Mouse (Mus musculus) midbrain, embryonic 16.5 days (tissue): ENCODE results near the gene Cd72. TPM values are rescaled to one million over a fixed set of nuclear protein-coding genes. Genes with fewer than 3 reads are reported as not detected.
A peak's percentile ranks its signal among the peaks of the same experiment; 100 is the strongest.

Experiments used
- ATAC-seq: fragments of 200-750 bp; cut with Nextera tagmentation; 2 replicates; pipeline ENCODE4 v1.8.0; 2017; ENCODE audit warnings: moderate TSS enrichment
- H3K27ac ChIP-seq: fragments of 300-500 bp; sonication (generic); 2 replicates; pipeline ENCODE4 v1.5.1; 2014; ENCODE audit warnings: mild to moderate bottlenecking, low read length, mixed read lengths
- H3K27me3 ChIP-seq: fragments of 300-500 bp; sonication (generic); 2 replicates; pipeline ENCODE4 v1.6.1; 2014; ENCODE audit warnings: low read depth, low read length, mixed read lengths; ENCODE audit not compliant: control insufficient read depth, insufficient read depth
- H3K36me3 ChIP-seq: fragments of 300-500 bp; sonication (generic); 2 replicates; pipeline ENCODE4 v1.6.1; 2014; ENCODE audit warnings: mild to moderate bottlenecking, low read length, moderate library complexity, mixed read lengths; ENCODE audit not compliant: control insufficient read depth, insufficient read depth
- H3K4me1 ChIP-seq: fragments of 300-500 bp; sonication (generic); 2 replicates; pipeline ENCODE4 v1.6.1; 2014; ENCODE audit warnings: mild to moderate bottlenecking, low read length, mixed read lengths; ENCODE audit not compliant: control insufficient read depth, insufficient read depth
- H3K4me2 ChIP-seq: fragments of 300-500 bp; sonication (generic); 2 replicates; pipeline ENCODE4 v1.6.1; 2014; ENCODE audit warnings: mild to moderate bottlenecking, low read length, mixed read lengths
- H3K4me3 ChIP-seq: fragments of 300-500 bp; sonication (generic); 2 replicates; pipeline ENCODE4 v1.5.1; 2014; ENCODE audit warnings: low read depth, mild to moderate bottlenecking, low read length, moderate library complexity, mixed read lengths
- H3K9ac ChIP-seq: fragments of 300-500 bp; sonication (generic); 2 replicates; pipeline ENCODE4 v1.6.1; 2014; ENCODE audit warnings: low read depth, low read length, mixed read lengths
- H3K9me3 ChIP-seq: fragments of 300-500 bp; sonication (generic); replicated peaks from 2 replicates; pipeline ENCODE4 v1.6.1; 2014; ENCODE audit warnings: mild to moderate bottlenecking, low read length, mixed read lengths; ENCODE audit not compliant: control insufficient read depth, poor library complexity, severe bottlenecking
- WGBS: fragments of 180-500 bp; shearing (Covaris S2); extraction: QIAGEN DNeasy Blood & Tissue Kit; methylation state at CpG from one replicate; pipeline ENCODE4 v1.1.7; 2014; 5-methylcytosine and 5-hydroxymethylcytosine counted together
- polyA plus RNA-seq: library from polyadenylated mRNA; unstranded; fragments of >200 nt; fragmentation: Nextera tagmentation; extraction: Ambion mirVana; gene quantifications from 2 replicates; pipeline ENCODE4 v1.2.1, GENCODE M21; 2015

The Cd72 gene
- polyA plus RNA-seq, 1 experiment from 2014 or later: 5.0 TPM

DNA sequence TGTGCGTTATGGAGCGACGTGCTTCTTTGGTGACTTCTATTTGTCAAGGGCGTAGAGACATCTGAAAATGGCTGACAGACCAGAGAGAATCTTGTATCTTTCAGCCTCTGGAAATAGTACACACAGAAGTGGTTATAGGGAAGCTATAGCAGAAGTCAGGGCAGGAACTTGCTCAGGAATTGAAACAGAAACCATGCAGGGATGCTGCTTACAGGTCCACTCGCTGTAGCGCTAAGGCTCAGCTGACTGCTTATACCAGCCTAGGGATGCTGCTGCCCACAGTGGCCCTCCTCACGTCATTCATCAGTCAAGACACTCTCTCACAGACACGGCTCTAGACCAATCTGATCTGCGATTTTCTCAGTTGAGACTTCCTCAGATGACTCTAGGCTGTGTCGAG lies 15.9 kb upstream of the Cd72 start:
- H3K27me3 ChIP-seq: no peaks in the 10 kb centered on the region
- no peak overlapping the region for H3K4me3 ChIP-seq
- no peaks in the 10 kb centered on the region for H3K36me3 ChIP-seq
- WGBS: 95% methylated on average over 10 of the region's 10 CpGs
- ATAC-seq: no peak
- no peak overlapping the region for H3K4me2 ChIP-seq
- H3K9me3 ChIP-seq: no peaks in the 10 kb centered on the region
- no peaks in the 10 kb centered on the region for H3K4me1 ChIP-seq
- H3K27ac ChIP-seq: no peak overlapping the region
- no peak overlapping the region for H3K9ac ChIP-seq

DNA sequence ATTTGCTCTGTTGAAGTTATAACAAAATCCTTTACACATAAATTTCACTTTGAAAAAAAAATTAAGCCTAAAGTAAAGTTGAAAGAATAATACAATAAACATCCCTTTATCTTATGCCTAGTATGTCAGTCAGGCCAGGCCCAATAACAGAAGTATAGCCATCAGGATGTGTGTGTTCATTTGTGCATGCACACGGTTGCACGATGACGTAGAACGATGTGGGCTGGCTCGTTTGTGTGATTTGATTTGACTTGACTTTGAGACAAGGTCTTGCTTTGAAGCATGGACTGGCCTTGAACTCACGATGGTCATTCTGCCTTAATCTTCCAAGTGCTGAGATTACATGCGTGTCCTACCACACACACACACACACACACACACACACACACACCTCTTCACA lies 12.4 kb upstream of the Cd72 start:
- H3K27ac ChIP-seq: no peak overlapping the region
- no peak for ATAC-seq
- no peak overlapping the region for H3K4me2 ChIP-seq
- H3K36me3 ChIP-seq: no peaks in the 10 kb centered on the region
- no peak overlapping the region for H3K9ac ChIP-seq
- no peaks in the 10 kb centered on the region for H3K4me1 ChIP-seq
- H3K27me3 ChIP-seq: no peaks in the 10 kb centered on the region
- 91% methylated on average over 7 of the region's 7 CpGs for WGBS
- H3K9me3 ChIP-seq: no peaks in the 10 kb centered on the region
- no peak overlapping the region for H3K4me3 ChIP-seq

DNA sequence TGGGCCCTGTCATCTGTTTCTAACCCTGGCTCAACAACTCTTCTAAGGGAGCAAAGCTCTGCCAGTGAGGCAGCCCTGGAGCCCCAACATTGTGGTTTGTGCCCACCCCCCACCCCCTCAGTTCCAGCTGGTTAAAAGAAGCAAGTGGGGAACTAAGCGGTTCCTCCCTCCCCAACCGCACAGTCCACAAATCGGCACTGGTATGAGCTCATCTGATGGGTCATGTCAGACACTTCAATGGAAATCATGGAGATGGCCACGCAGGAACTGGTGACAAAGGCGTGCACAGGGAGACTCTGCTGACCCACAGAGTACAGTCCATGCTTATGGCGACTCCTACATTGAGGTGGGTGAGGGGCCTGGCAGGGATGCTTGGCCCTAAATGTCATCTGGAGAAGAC lies 11.5 kb upstream of the Cd72 start:
- H3K4me3 ChIP-seq: no peak overlapping the region
- no peak overlapping the region for H3K27ac ChIP-seq
- no peak overlapping the region for H3K9ac ChIP-seq
- WGBS: 90% methylated on average over 6 of the region's 6 CpGs
- no peak for ATAC-seq
- no peaks in the 10 kb centered on the region for H3K27me3 ChIP-seq
- no peaks in the 10 kb centered on the region for H3K9me3 ChIP-seq
- no peaks in the 10 kb centered on the region for H3K4me1 ChIP-seq
- H3K4me2 ChIP-seq: no peak overlapping the region
- no peaks in the 10 kb centered on the region for H3K36me3 ChIP-seq

DNA sequence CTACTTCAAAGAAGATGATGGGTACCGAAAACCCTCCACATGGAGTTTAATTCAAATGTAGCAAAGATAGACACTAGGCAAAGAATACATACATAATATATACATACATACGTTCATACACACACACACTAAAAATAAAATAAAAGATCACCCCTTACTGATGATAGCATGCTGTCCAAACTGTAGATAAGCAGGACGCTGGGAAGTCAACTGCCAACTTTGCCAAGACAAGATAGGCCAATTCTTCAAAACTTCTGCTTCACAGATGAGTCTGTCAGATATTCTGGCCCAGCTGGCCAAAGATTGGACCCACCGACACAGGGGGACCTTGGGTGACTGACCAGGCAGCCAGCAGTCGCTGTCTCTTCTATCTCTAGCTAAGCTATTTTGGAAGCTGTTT lies 8.7 kb upstream of the Cd72 start:
- Histone ChIP-seq H3K36me3 (no peaks in the 10 kb centered on the region), H3K4me1 (no peaks in the 10 kb centered on the region), H3K4me3 (no peak overlapping the region), H3K27ac (no peak overlapping the region), H3K4me2 (no peak overlapping the region), H3K27me3 (no peaks in the 10 kb centered on the region), H3K9ac (no peak overlapping the region), H3K9me3 (no peaks in the 10 kb centered on the region)
- WGBS: 91% methylated on average over 5 of the region's 5 CpGs
- no peak for ATAC-seq

DNA sequence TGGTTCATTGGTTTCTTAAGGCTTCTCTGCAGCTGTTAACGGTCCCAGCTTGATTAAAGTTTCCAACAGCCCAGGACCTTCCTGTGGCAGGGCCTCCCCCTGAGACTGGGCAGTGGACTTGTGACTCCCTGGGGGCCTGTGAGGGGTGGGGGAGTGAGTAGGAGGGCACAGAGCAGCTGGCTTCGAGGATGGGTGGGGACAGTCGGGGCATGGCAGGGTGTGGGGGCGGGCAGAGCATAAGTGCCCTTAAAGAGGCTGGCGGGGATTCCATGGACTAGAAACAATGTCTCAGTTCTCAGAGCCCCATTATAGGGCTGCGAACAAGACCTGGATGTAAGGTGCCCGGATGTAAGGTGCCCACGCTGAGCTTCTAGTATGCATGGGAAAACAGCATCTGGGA lies 2.7 kb upstream of the Cd72 start:
- H3K4me3 ChIP-seq: no peak overlapping the region
- H3K4me2 ChIP-seq: no peak overlapping the region
- H3K9me3 ChIP-seq: no peaks in the 10 kb centered on the region
- no peaks in the 10 kb centered on the region for H3K36me3 ChIP-seq
- H3K9ac ChIP-seq: no peak overlapping the region
- ATAC-seq: no peak
- H3K27me3 ChIP-seq: peaks cover 3% of the 10 kb centered on the region; the same call in 1 of the 2 replicates
- WGBS: 20% methylated on average over 8 of the region's 8 CpGs
- no peak overlapping the region for H3K27ac ChIP-seq
- peaks cover 7% of the 10 kb centered on the region for H3K4me1 ChIP-seq

DNA sequence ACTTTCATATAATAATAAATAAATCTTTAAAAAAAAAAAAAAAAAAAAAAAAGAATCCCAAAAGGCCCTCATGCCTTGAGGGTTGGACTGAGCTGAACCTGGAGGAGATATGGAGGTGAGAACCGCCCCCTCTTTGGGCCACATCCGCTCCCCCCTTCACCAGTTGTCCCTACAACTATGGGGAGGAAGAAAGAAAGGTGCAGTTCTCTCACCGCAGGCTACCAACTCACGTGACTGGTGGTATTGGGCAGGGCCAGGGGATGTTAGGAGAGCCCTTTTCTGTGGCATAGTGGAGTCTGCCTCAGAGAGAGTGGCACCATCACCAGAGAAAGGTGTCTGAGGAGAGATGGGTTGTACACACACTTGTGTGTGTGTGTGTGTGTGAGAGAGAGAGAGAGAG lies 2.0 kb upstream of the Cd72 start:
- H3K27me3 ChIP-seq: peaks cover 3% of the 10 kb centered on the region; the same call in 1 of the 2 replicates
- no peak overlapping the region for H3K4me3 ChIP-seq
- H3K27ac ChIP-seq: no peak overlapping the region
- H3K4me2 ChIP-seq: no peak overlapping the region
- no peaks in the 10 kb centered on the region for H3K9me3 ChIP-seq
- no peak overlapping the region for H3K9ac ChIP-seq
- WGBS: 30% methylated on average over 4 of the region's 4 CpGs
- peaks cover 7% of the 10 kb centered on the region for H3K4me1 ChIP-seq
- H3K36me3 ChIP-seq: no peaks in the 10 kb centered on the region
- no peak for ATAC-seq

DNA sequence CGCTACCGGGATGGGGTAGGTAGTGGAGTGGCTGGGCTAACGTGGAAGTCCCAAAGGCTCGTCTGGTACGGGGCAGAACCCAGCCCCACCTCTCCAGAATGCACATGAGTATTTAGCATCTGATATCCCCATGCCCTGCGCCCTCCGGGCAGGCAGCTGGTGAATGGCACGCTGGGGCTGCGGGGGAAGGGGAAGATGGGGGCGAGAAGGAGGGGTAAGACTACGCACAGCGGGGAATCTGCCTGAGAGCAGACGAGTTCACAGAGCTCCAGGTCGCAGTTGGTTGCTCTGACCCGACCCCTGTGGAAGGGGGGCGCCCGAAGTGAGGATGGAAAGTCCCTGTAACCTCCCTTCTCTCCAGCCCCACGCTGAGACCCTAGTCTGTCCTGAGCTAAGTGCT lies 1.0 kb downstream of the Cd72 start:
- H3K27me3 ChIP-seq: peaks cover 3% of the 10 kb centered on the region; the same call in 1 of the 2 replicates
- no peak overlapping the region for H3K4me3 ChIP-seq
- ATAC-seq: no peak
- WGBS: 0% methylated on average over 15 of the region's 18 CpGs
- no peak overlapping the region for H3K27ac ChIP-seq
- H3K4me1 ChIP-seq: peaks cover 7% of the 10 kb centered on the region
- H3K9me3 ChIP-seq: no peaks in the 10 kb centered on the region
- H3K4me2 ChIP-seq: peak overlapping the region; percentile 42
- 0 out of 2 replicates have a peak, but pooled peaks cover 2% of the 10 kb centered on the region for H3K36me3 ChIP-seq
- H3K9ac ChIP-seq: peak overlapping the region; percentile 46; the same call in 1 of the 2 replicates

DNA sequence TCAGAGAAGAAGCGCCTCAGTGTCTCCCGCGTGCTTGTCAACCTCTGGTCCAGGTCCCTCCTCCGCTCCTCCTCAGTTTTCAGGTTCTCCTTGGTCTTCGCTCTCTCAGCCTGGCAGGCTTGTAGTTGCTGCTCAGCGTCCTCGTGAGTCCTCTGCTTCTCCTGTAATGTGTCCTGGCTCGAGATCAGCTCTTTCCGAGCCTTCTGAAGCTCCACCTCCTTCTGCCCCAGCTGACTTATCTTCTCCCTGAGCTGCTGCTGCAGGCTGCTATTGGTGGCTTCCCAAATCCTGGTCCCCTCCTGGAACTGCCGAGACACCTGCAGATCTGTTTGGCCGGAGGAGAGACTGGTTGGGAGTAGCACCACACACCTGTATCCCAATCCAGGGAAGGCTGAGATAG lies 2.1 kb downstream of the Cd72 start:
- H3K27me3 ChIP-seq: peaks cover 3% of the 10 kb centered on the region; the same call in 1 of the 2 replicates
- no peaks in the 10 kb centered on the region for H3K9me3 ChIP-seq
- peaks cover 7% of the 10 kb centered on the region for H3K4me1 ChIP-seq
- no peak overlapping the region for H3K4me3 ChIP-seq
- no peak overlapping the region for H3K9ac ChIP-seq
- no peak overlapping the region for H3K27ac ChIP-seq
- ATAC-seq: no peak
- H3K4me2 ChIP-seq: no peak overlapping the region
- peaks cover 12% of the 10 kb centered on the region for H3K36me3 ChIP-seq
- WGBS: 67% methylated on average over 11 of the region's 11 CpGs

DNA sequence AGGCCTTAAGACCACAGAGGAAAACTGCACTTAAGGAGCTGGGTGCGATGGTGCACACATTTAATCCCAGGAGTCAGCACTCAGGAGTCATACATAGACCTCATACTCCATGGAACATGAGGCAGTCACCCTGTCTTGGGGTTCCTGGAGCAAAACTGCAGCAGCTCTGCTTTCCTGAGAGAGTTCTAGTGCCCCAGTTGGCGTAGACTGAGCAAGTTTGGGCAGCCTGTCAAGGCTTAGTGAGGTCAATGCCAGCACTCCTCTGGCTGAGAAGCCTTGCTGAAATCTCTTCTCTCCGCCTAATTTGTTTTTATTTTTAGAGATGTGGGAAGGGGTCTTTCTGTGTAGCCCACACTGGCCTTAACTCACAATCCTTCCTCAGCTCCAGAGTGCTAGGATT lies 5.9 kb downstream of the Cd72 start:
- Histone ChIP-seq H3K9ac (no peak overlapping the region), H3K4me3 (no peak overlapping the region), H3K4me2 (no peak overlapping the region), H3K36me3 (peaks cover 34% of the 10 kb centered on the region), H3K9me3 (no peaks in the 10 kb centered on the region), H3K27me3 (peaks cover 3% of the 10 kb centered on the region; the same call in 1 of the 2 replicates), H3K4me1 (peaks cover 15% of the 10 kb centered on the region), H3K27ac (no peak overlapping the region)
- ATAC-seq: no peak
- WGBS: 85% methylated on average over 3 of the region's 3 CpGs
